Mouse (Mus musculus): ENCODE measurements around the gene Plekha1.

GRCm38 (mm10) chr7:130938896-130939295 lies 73.3 kb downstream of the Plekha1 start:
- TF ChIP-seq MAX (IDR thresholded peaks at IDR 0.05; ENCODE audit: low read depth), result no peak
- TF ChIP-seq TCF12 (IDR thresholded peaks at IDR 0.05; ENCODE audit: insufficient read depth, poor library complexity, severe bottlenecking), result no peak
- no peak for TF ChIP-seq POLR2A (IDR thresholded peaks at IDR 0.05; ENCODE audit: insufficient read length, low read depth)
- TF ChIP-seq POLR2AphosphoS2 (IDR thresholded peaks at IDR 0.05; ENCODE audit: insufficient read length, low read depth), result no peak
- TF ChIP-seq REST (IDR thresholded peaks at IDR 0.05; ENCODE audit: insufficient read depth, insufficient read length), result no peak
- no peak for TF ChIP-seq USF1 (IDR thresholded peaks at IDR 0.05; ENCODE audit: low read depth)
- no peak for TF ChIP-seq E2F4 (IDR thresholded peaks at IDR 0.05; ENCODE audit: insufficient read depth)
- no peak for TF ChIP-seq MYOD1 (IDR thresholded peaks at IDR 0.05; ENCODE audit: control insufficient read depth in 1 of 3, insufficient read length in 2 of 3, low read depth in 2 of 3)
- TF ChIP-seq CEBPB (IDR thresholded peaks at IDR 0.05; ENCODE audit: insufficient read depth, poor library complexity, severe bottlenecking), result no peak
- TF ChIP-seq SRF (IDR thresholded peaks at IDR 0.05; ENCODE audit: control insufficient read depth, insufficient read length, low read depth), result no peak
